Mouse (Mus musculus): ENCODE data around the gene Pum1.

The Pum1 gene

DNA sequence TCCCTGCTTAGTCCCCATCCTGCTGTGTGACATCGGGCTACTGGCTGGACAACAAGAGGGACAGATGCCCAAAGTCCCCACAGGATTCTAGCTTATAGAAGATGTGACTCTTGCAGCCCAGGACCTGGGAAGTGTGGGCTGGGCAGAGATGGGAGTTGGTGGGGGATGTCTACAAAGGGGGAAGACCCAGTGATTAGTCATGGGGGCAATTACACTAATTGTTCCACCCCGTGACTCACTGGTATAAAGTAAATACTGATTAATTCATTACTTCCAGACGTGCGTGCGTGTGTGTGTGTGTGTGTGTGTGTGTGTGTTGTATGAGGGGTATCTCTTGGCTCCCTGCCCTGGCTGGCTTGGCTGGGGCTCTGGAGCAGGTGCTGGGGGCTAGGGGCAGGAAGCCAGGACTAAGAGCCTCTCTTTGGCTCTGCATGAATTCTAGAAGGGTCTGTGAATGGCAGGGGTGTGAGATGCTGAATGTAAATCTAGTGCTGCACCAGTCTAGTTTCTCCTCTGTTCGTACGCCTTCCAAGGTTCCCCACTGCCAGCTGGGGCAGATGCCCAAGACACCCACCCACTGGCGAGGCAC is 151.7 kb downstream of the Pum1 start:
- no peak for DNase-seq (ENCODE audit: low read depth, low spot score)

DNA sequence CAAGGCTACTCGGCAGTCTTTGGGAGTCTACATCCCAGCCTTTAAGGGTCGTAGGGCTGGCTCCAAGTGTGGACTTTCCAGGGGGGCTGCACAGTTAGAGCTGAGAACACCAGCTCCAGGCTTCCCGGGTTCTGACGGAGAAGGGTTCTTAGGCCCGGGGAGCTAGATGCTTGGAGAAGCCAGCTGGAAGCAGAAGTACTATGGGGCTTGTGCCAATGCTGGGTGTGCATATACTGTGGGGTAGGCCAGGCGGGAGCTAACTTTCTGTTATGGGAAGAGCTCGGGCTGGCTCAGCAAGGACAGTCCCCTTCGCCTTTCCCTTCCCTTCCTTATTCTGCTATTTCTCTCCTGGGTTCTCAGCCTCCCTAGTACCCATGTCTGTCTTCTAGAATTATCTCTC is 152.7 kb downstream of the Pum1 start:
- DNase-seq (ENCODE audit: low read depth, low spot score) = no peak

DNA sequence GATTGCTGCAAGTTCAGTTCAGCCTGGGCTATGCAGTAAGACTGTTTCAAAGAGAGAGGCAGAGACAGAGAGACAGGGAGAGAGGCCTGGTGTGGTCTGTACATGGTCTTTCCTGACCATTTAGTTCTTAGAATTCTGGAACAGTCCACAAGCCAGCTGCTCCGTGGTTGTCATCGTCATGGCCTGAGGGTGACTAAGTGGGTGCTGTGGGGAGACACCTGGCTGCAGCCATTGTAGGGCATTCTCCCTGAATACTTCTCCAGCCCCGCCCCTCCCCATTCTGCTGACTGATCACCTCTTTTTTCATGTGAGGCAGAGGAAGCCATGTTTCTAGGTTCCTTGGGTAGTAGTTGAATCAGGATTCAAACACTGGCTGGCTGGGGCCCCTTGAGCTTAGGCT is 156.7 kb downstream of the Pum1 start:
- DNase-seq (ENCODE audit: low read depth, low spot score) = no peak

DNA sequence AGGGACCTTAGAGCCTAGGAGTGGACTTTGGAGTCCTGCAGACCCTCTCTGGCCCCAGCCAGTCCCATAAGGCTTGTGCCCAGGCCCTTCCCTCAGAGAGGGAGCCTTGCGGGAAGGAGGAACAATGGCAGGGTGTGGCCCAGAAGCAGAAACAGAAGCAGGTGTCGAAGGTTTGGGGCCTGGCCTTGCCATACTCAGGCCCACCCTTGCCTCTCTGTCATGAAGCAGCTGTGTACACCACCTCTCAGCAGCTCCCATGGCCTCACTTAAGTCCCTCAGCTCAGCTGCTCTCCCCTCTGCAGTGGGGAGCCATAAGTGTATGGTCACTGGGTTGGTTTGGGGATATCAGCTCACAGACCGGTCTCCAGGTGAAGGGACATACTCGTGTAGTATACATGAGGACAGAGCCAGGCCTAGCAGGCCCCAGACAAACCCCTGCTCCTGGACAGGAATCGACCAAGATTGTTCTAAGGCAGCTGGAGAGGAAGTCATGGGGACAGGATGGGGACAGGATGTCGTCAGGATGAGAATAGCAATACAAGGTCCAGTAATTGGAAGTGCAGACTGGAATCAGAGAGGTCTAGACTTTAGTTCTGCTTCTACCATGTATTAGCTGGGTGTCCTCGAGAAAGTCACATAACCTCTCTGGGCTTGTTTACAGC is 157.6 kb downstream of the Pum1 start:
- no peak for DNase-seq (ENCODE audit: low read depth, low spot score)

DNA sequence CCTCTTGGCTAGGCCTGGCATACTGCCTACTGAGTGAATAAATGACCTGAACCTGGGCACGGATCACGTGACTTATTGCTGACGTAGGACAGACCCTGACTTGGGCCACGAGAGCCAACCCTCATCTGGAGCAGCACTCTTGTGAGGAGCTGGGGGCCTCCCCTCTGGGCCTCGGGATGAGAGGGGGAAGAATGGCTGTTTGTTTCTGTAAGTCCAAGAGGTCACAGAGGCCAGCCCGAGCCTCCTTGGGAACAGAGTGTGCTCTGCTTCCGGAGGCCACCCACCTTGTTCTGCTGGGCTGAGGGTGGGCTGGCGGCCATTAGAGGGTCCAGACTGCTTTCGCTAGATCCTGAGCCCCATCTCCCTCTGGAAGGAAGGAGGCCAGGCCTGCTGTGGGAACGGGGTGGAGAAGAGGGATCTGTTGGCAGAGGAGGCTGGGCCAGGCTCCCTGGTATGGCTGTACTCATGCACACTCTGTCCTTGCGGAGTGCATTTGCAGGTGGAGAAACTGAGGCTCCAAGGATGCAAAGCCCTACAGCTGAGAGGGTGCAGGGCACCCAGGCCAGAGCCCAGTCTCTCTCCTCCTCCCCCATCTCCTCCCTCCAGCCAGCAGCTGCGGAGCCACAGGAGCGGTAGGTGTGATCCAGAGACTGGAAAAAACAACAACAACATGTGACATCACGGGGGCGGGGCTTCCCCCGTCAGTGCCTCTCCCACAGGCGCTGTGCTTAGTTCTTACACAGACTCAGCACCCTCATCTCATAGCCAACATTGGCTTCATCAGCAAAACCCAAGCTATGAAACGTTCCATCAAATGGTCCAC is 165.9 kb downstream of the Pum1 start:
- no peak for DNase-seq (ENCODE audit: low read depth, low spot score)

Measured in retina, postnatal 7 days (tissue).